Mouse (Mus musculus) myocyte (in vitro differentiated cells): ENCODE measurements at regions not wholly inside any gene's neighbourhood (a gene's known extent, or its start where the extent isn't known, plus 50 kb on each side); places are given as distances from the start of the nearest gene placed in this dataset.

ENCODE experiments used
- MAX ChIP-seq: IDR thresholded peaks from one replicate; pipeline ENCODE4 v1.6.1; 2011; ENCODE audit warnings: low read depth, mild to moderate bottlenecking, control low read depth
- MYOD1 ChIP-seq, 3 experiments: IDR thresholded peaks; one replicate each; pipeline ENCODE4 v1.6.1; 2011; ENCODE audit warnings: control low read depth in 2 of 3, low read depth in 2 of 3, mild to moderate bottlenecking in 2 of 3, moderate library complexity in 1 of 3; ENCODE audit not compliant: insufficient read length in 2 of 3, control insufficient read depth in 1 of 3
- MYOG ChIP-seq, 3 experiments: IDR thresholded peaks; one replicate each; pipeline ENCODE4 v1.6.1; 2011; ENCODE audit warnings: control low read depth in 2 of 3, low read depth in 2 of 3, mild to moderate bottlenecking in 2 of 3; ENCODE audit not compliant: insufficient read length in 2 of 3, control insufficient read depth in 1 of 3, insufficient read depth in 1 of 3
- POLR2A ChIP-seq: IDR thresholded peaks from one replicate; pipeline ENCODE4 v1.6.1; 2011; ENCODE audit warnings: low read depth, mild to moderate bottlenecking, control low read depth, moderate library complexity; ENCODE audit not compliant: insufficient read length
- REST ChIP-seq: IDR thresholded peaks from one replicate; pipeline ENCODE4 v1.6.1; 2011; ENCODE audit warnings: mild to moderate bottlenecking, control low read depth, moderate library complexity; ENCODE audit not compliant: insufficient read depth, insufficient read length
- SRF ChIP-seq: IDR thresholded peaks from one replicate; pipeline ENCODE4 v1.6.1; 2011; ENCODE audit warnings: low read depth; ENCODE audit not compliant: control insufficient read depth, insufficient read length
- TCF12 ChIP-seq: IDR thresholded peaks from one replicate; pipeline ENCODE4 v1.6.1; 2011; ENCODE audit warnings: mild to moderate bottlenecking, control low read depth; ENCODE audit not compliant: poor library complexity, insufficient read depth, severe bottlenecking
- TCF3 ChIP-seq: IDR thresholded peaks from one replicate; pipeline ENCODE4 v1.6.1; 2011; ENCODE audit warnings: low read depth, control low read depth; ENCODE audit not compliant: insufficient read length
- USF1 ChIP-seq: IDR thresholded peaks from one replicate; pipeline ENCODE4 v1.6.1; 2011; ENCODE audit warnings: low read depth, mild to moderate bottlenecking, control low read depth, moderate library complexity

- no peak for TF ChIP-seq MAX
- TF ChIP-seq MYOD1 (IDR thresholded peaks at IDR 0.05; ENCODE audit: control insufficient read depth in 1 of 3, insufficient read length in 2 of 3, low read depth in 2 of 3), result no peak
- TF ChIP-seq POLR2A, result no peak
- TF ChIP-seq SRF, result no peak
- TF ChIP-seq MYOG (IDR thresholded peaks at IDR 0.05; ENCODE audit: control insufficient read depth in 1 of 3, insufficient read depth in 1 of 3, insufficient read length in 2 of 3, low read depth in 2 of 3), result no peak
- TF ChIP-seq USF1, result no peak
- TF ChIP-seq REST, result no peak
- no peak for TF ChIP-seq TCF12
- TF ChIP-seq TCF3, result no peak
Observed at GRCm38 (mm10) chr3:143954822-143955221, 250.2 kb downstream of the Lmo4 start.
